Mouse (Mus musculus) embryonic facial prominence, embryonic 13.5 days (tissue): ENCODE measurements around the gene Smox. TPM values are rescaled to one million over a fixed set of nuclear protein-coding genes. Genes with fewer than 3 reads are reported as not detected.
A peak's percentile ranks its signal among the peaks of the same experiment; 100 is the strongest.

Experiments used
- ATAC-seq: fragments of 200-750 bp; cut with Nextera tagmentation; 2 replicates; pipeline ENCODE4 v1.8.0; 2017; ENCODE audit warnings: low read depth; ENCODE audit not compliant: insufficient number of reproducible peaks, insufficient read depth, low FRiP score, low TSS enrichment
- H3K27ac ChIP-seq: fragments of 300-500 bp; sonication (generic); 2 replicates; pipeline ENCODE4 v1.5.1; 2015; ENCODE audit warnings: moderate library complexity, mild to moderate bottlenecking, inconsistent platforms
- H3K27me3 ChIP-seq: fragments of 300-500 bp; sonication (generic); 2 replicates; pipeline ENCODE4 v1.6.1; 2015; ENCODE audit warnings: mild to moderate bottlenecking, inconsistent platforms
- H3K36me3 ChIP-seq: fragments of 300-500 bp; sonication (generic); 2 replicates; pipeline ENCODE4 v1.6.1; 2015; ENCODE audit warnings: mild to moderate bottlenecking, inconsistent platforms
- H3K4me1 ChIP-seq: fragments of 300-500 bp; sonication (generic); 2 replicates; pipeline ENCODE4 v1.6.1; 2015; ENCODE audit warnings: inconsistent platforms
- H3K4me2 ChIP-seq: fragments of 300-500 bp; sonication (generic); 2 replicates; pipeline ENCODE4 v1.6.1; 2015; ENCODE audit warnings: moderate library complexity, mild to moderate bottlenecking, inconsistent platforms
- H3K4me3 ChIP-seq: fragments of 300-500 bp; sonication (generic); 2 replicates; pipeline ENCODE4 v1.5.1; 2015; ENCODE audit warnings: mild to moderate bottlenecking, inconsistent platforms
- H3K9ac ChIP-seq: fragments of 300-500 bp; sonication (generic); 2 replicates; pipeline ENCODE4 v1.6.1; 2015; ENCODE audit warnings: mild to moderate bottlenecking, inconsistent platforms
- H3K9me3 ChIP-seq: fragments of 300-500 bp; sonication (generic); 2 replicates; pipeline ENCODE4 v1.6.1; 2016; ENCODE audit warnings: inconsistent platforms
- WGBS: fragments of 180-500 bp; shearing (Covaris S2); methylation state at CpG from one replicate; pipeline ENCODE4 v1.1.7; 2015; ENCODE audit warnings: mixed read lengths; 5-methylcytosine and 5-hydroxymethylcytosine counted together
- polyA plus RNA-seq: library from polyadenylated mRNA; unstranded; fragments of >200 nt; fragmentation: Nextera tagmentation; extraction: Ambion mirVana; gene quantifications from 2 replicates; pipeline ENCODE4 v1.2.1, GENCODE M21; 2015

The Smox gene
- polyA plus RNA-seq, result 57.2 and 60.2 TPM in 2 replicates

DNA sequence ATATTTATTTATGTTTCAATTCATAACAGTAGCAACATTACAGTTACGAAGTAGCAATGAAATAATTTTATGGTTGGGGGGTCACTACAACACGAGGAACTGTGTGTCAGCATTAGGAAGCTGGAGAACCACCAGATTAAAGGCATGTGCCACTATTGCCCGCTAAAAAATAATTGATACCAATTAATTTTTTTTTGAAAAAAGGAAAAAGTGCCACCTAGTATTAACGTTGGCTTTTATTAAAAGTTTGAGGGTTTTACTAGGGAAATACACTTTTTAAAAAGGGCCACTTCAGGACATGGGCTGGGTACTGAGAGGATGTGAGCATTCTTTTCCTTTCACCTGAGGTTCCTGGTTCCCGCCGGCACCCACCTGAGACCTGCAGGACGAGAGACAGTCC, at the start of gene Smox:
TSS of gene Smox (plus strand) at position 301 of the 400 bp plus-strand sequence.
- Histone ChIP-seq H3K9me3 (no peaks in the 10 kb centered on the region), H3K4me3 (peak within 1 kb of the TSS; percentile 89), H3K4me1 (peaks cover 34% of the 10 kb centered on the region), H3K4me2 (peak within 1 kb of the TSS; percentile 99), H3K27me3 (no peaks in the 10 kb centered on the region), H3K9ac (peak within 1 kb of the TSS; percentile 92), H3K27ac (peak within 1 kb of the TSS; percentile 75), H3K36me3 (no peaks in the 10 kb centered on the region)
- no peak for ATAC-seq
- WGBS, result 19% methylated on average over 7 of the region's 7 CpGs

DNA sequence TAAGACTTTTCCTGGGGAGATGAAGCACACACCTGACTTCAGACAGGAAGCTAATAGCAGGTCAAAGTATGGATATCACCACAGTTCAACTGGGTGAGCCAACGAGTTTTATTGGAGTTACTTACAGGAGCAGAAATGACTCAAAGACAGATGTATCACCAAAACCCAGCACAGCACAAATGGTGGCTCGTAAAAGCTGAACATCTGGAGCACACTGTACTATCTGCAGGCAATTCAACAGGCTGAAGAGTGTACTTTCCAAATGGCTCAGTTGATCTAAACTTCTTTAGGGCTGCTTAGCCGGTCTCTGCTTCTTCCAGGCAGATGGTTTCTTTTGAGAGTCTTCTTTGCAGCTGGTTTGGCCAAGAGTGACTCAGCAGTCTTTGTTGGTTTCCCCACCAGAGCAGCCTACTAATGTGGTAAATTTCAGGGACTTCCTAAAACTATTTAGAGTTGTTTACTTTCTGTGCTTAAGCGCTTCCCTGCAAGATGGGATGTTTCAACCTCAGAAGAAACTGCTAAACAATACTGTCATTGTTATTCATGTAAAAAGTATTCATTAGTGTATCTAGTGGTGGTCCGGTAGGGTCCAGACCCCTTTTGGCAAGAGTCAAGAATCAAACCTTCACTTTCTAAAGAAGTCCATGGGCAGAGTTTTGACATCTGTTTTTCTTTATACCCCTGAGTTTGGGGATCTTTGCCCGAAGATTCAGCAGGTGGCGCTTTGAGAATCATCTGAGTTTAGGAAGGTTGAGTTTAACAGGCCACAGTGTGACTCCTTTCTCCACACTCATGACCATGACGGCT, 48.0 kb upstream of the Smox start:
- no peak for ATAC-seq
- H3K4me3 ChIP-seq, result no peak overlapping the region
- no peaks in the 10 kb centered on the region for H3K9me3 ChIP-seq
- no peaks in the 10 kb centered on the region for H3K36me3 ChIP-seq
- no peak overlapping the region for H3K4me2 ChIP-seq
- WGBS, result 55% methylated on average over 8 of the region's 8 CpGs
- H3K9ac ChIP-seq, result no peak overlapping the region
- no peak overlapping the region for H3K27ac ChIP-seq
- no peaks in the 10 kb centered on the region for H3K4me1 ChIP-seq
- no peaks in the 10 kb centered on the region for H3K27me3 ChIP-seq

DNA sequence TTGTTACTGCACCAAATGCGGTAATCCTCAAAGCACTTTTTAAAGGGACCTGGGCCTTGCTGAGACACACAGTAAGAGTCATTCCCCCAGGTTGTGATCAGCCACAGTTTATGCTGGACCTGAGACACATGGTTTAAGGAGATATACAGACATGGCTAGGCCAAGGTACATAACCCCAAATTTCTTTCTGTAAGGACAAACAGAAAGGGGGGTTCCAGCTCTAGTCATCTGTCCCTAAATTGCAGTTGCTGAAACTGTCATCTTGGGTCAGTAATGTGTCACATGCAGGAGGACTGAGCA, 47.5 kb upstream of the Smox start:
- ATAC-seq, result no peak
- H3K4me3 ChIP-seq, result no peak overlapping the region
- 54% methylated on average over 1 of the region's 1 CpGs for WGBS
- no peak overlapping the region for H3K27ac ChIP-seq
- H3K27me3 ChIP-seq, result no peaks in the 10 kb centered on the region
- no peaks in the 10 kb centered on the region for H3K9me3 ChIP-seq
- H3K4me2 ChIP-seq, result no peak overlapping the region
- no peaks in the 10 kb centered on the region for H3K4me1 ChIP-seq
- no peak overlapping the region for H3K9ac ChIP-seq
- no peaks in the 10 kb centered on the region for H3K36me3 ChIP-seq

DNA sequence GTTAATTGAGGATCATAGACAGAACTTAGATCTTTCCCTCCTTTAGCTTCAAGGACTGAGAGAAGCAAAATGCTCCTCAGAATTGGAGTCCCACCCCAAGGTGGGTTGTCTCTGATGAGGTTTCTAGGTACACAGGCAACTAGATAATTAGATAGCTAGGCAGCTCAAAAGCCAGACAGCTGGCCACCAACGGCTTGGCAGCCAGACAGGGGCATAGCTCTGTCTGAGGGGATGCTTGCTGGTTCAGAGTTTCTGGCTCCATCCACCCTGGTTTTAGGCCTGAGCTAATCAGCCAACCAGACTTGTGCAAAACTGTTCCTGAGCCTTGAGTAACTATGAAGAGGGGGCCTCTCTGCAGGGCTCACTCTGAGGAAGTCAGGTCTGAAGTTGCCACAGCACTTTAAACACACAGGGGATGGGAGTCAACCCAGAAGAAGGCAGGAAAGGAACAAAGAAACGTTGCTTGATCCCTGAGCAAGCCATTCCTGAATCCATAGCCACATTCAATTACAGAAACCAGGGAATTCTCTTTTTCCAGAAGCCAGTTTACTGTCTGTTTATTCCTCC, 44.8 kb upstream of the Smox start:
- Histone ChIP-seq H3K4me2 (no peak overlapping the region), H3K4me3 (no peak overlapping the region), H3K27ac (no peak overlapping the region), H3K9ac (no peak overlapping the region), H3K27me3 (no peaks in the 10 kb centered on the region), H3K9me3 (no peaks in the 10 kb centered on the region), H3K4me1 (no peaks in the 10 kb centered on the region), H3K36me3 (no peaks in the 10 kb centered on the region)
- ATAC-seq, result no peak
- WGBS, result 58% methylated on average over 2 of the region's 2 CpGs

DNA sequence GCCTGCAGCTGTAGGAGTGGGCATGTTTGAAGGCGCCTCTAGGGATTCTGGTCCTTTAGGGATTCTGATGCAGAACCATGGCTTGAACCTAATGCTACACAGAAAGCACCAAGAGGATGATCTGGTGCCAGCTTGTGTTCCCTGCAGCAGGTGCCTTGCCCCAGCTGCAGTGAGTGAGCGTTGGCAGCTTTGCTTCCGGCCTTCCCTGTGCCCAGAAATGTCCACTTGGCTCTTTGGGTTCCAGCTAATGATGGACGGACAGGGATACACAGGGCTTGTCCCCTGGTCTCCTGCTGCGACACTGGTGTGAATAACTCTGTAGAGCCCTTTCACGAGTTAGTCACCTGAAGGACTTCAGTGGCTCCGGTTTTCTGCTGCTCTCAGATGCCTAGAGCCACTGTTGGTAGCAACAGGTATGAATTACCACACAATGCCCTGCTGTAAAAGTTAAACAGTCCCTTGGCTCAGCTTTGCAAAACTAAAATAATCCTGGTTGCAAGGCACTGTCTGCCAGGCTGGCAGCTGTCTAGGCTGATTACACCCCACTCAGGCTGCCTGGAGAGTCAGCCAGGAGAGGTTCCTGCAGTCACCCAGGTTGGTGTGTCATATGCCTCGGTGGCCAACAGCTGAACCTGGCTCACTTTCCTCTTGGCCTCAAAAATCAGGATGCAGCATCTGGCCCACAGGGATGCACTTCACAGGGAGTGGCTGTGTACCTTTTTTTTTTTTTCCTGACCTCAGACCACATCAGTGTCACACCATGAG, 43.5 kb upstream of the Smox start:
- no peaks in the 10 kb centered on the region for H3K9me3 ChIP-seq
- no peak overlapping the region for H3K4me3 ChIP-seq
- ATAC-seq, result no peak
- H3K9ac ChIP-seq, result no peak overlapping the region
- WGBS, result 79% methylated on average over 8 of the region's 8 CpGs
- H3K27ac ChIP-seq, result no peak overlapping the region
- no peaks in the 10 kb centered on the region; the same call in 1 of the 2 replicates for H3K27me3 ChIP-seq
- H3K4me2 ChIP-seq, result no peak overlapping the region
- 0 out of 2 replicates have a peak, but pooled peaks cover 2% of the 10 kb centered on the region for H3K4me1 ChIP-seq
- H3K36me3 ChIP-seq, result no peaks in the 10 kb centered on the region

DNA sequence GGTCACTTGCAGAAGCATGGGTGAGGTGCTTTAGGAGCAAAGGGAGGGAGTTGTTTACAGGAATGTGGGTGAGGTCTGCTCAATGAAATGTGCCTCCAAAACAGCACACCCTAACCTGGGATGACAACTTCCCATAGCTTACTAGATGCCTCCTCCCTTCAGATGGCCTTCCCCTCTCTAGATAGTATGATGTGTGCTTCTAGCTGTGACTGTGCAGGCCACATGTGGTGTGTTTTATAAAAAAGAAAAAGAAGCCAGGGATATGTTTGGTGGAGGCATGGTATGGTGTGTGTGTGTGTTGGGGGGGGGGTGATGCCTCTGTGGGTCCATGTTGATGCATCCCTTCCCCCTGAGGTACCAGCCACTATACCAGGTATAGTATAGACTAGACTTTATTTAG, 42.9 kb upstream of the Smox start:
- no peaks in the 10 kb centered on the region for H3K9me3 ChIP-seq
- H3K4me3 ChIP-seq, result no peak overlapping the region
- ATAC-seq, result no peak
- H3K4me2 ChIP-seq, result no peak overlapping the region
- no peak overlapping the region for H3K27ac ChIP-seq
- H3K4me1 ChIP-seq, result 0 out of 2 replicates have a peak, but pooled peaks cover 2% of the 10 kb centered on the region
- H3K36me3 ChIP-seq, result no peaks in the 10 kb centered on the region
- no peak overlapping the region for H3K9ac ChIP-seq
- no peaks in the 10 kb centered on the region; the same call in 1 of the 2 replicates for H3K27me3 ChIP-seq

DNA sequence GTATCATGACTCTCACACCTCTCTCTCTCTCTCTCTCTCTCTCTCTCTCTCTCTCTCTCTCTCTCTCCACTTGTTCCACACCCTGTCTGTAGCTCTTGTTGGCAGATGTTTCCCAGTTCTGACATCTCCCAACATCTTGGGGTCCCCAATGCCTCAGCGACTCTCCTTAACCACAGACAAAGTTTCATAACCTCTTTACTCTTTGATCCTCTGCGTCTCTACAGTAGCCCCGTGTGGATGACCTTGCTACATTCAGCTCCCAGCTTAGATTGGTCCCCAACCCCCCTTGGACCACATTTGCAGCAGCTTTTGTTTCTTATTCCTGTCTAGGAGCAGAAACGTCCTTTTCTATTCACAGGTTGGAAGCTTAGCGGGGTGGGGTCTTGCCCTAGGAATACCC, 41.6 kb upstream of the Smox start:
- H3K4me3 ChIP-seq, result no peak overlapping the region
- no peak overlapping the region for H3K4me2 ChIP-seq
- WGBS, result 55% methylated on average over 5 of the region's 5 CpGs
- H3K27ac ChIP-seq, result no peak overlapping the region
- H3K27me3 ChIP-seq, result no peaks in the 10 kb centered on the region; the same call in 1 of the 2 replicates
- 0 out of 2 replicates have a peak, but pooled peaks cover 2% of the 10 kb centered on the region for H3K4me1 ChIP-seq
- ATAC-seq, result no peak
- H3K9me3 ChIP-seq, result no peaks in the 10 kb centered on the region
- H3K9ac ChIP-seq, result no peak overlapping the region
- no peaks in the 10 kb centered on the region for H3K36me3 ChIP-seq

DNA sequence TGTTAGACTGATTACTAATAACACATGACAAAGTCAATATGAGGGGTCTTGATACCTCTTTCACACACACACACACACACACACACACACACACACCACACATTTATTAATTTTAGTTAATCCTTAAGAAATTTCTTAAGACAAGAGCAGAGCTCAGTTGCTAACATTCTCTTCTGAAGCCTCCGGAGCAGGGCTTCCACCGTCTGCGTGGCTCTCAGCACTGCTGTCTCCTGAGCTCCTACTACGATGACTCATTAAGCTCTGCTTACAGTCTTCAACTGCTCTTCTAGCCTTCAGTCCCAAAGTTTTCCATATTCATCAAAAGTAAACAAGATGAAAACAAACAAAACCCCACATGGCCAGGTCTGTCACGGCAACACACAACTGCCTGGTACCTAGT, 40.8 kb upstream of the Smox start:
- Histone ChIP-seq H3K36me3 (no peaks in the 10 kb centered on the region), H3K4me3 (no peak overlapping the region), H3K9me3 (no peaks in the 10 kb centered on the region), H3K4me2 (no peak overlapping the region), H3K9ac (no peak overlapping the region), H3K4me1 (0 out of 2 replicates have a peak, but pooled peaks cover 2% of the 10 kb centered on the region), H3K27ac (no peak overlapping the region), H3K27me3 (no peaks in the 10 kb centered on the region; the same call in 1 of the 2 replicates)
- WGBS, result 85% methylated on average over 5 of the region's 5 CpGs
- no peak for ATAC-seq

DNA sequence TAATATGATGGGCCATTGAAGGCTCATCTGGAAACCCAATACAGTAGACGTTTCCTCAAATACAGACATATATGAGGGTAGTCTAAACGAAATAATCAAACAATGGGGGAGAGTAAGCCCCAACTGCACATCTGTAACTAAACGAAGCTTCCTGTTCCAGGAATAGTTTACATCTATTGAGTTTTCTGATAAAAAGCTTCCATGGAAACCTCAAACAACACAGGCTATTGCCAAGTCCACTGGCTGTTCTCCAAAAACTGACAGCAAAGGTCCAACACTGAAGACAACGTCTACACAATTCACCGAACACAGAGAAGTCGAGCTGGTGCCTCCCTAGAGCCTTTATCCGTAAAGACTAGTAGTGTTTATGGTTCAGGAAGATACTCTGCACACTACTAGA, 33.6 kb upstream of the Smox start:
- ATAC-seq, result no peak
- 83% methylated on average over 7 of the region's 7 CpGs for WGBS
- 0 out of 2 replicates have a peak, but pooled peaks cover under 1% of the 10 kb centered on the region for H3K4me1 ChIP-seq
- no peak overlapping the region for H3K4me2 ChIP-seq
- H3K9me3 ChIP-seq, result no peaks in the 10 kb centered on the region
- no peak overlapping the region for H3K4me3 ChIP-seq
- H3K9ac ChIP-seq, result no peak overlapping the region
- no peak overlapping the region for H3K27ac ChIP-seq
- H3K36me3 ChIP-seq, result no peaks in the 10 kb centered on the region
- no peaks in the 10 kb centered on the region for H3K27me3 ChIP-seq

DNA sequence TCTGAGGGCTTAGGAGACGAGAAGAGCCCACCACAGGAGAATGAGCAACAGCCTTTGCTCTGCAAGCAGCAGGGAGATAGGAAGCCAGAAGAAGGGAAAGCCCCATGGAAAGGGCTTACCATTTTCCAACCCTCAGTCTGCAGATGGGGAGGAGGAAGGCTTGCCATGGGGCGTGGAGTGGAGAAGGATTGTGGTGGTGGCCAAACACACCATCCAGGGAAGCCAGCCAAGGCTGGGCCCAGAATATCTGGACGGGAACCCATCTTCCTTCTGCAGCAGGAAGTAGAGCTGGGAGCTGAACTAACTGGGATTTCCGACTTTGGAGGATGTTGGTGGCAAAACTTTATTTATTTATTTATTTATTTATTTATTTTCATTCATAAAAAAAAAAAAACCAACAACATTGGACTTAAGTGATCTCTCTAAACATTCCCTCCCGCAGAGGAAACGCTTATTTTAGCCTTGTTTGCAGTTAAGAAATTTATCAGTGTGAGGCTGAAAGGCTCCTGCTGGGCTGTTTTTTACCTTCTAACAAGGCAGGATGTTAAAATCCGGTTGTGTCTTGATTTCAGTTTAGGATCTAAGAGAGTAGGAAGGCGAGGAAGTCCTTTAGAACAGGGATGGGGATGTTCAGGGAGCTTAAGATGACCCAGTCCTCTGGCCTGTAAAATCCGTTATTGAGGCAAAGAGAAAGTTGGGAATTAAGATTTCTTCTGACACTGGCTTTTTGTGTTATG, 30.2 kb upstream of the Smox start:
- no peaks in the 10 kb centered on the region for H3K4me1 ChIP-seq
- no peaks in the 10 kb centered on the region for H3K36me3 ChIP-seq
- no peaks in the 10 kb centered on the region for H3K27me3 ChIP-seq
- H3K27ac ChIP-seq, result no peak overlapping the region
- WGBS, result 68% methylated on average over 9 of the region's 9 CpGs
- no peak overlapping the region for H3K9ac ChIP-seq
- H3K4me2 ChIP-seq, result no peak overlapping the region
- no peaks in the 10 kb centered on the region; the same call in 1 of the 2 replicates for H3K9me3 ChIP-seq
- no peak overlapping the region for H3K4me3 ChIP-seq
- ATAC-seq, result no peak

DNA sequence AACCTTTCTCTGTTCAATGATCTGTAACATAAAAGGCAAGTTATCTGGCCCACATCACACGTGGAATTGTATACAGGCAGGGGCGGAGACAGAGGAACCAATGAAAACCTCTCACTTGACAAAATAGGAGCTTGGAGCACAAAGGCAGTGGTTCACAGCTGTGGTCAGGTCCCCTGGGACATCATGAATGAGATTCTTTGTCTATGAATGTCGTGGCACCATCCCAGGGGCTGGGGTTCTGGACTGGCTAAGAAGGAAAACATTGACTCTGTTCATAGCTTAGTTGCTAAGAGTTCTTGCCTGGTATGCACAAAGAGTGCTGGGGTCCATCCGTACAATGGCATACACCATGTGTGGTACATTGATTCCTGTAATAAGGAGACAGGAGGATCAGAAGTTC, 28.3 kb upstream of the Smox start:
- WGBS, result 53% methylated on average over 4 of the region's 4 CpGs
- Histone ChIP-seq H3K4me1 (no peaks in the 10 kb centered on the region), H3K4me3 (no peak overlapping the region), H3K9ac (no peak overlapping the region), H3K4me2 (no peak overlapping the region), H3K9me3 (no peaks in the 10 kb centered on the region; the same call in 1 of the 2 replicates), H3K36me3 (no peaks in the 10 kb centered on the region), H3K27ac (no peak overlapping the region), H3K27me3 (no peaks in the 10 kb centered on the region)
- no peak for ATAC-seq
